Mouse (Mus musculus) cerebellum, postnatal 4 days (tissue): ENCODE results near the gene Gm11492.
A peak's percentile ranks its signal among the peaks of the same experiment; 100 is the strongest.

ENCODE experiments used
- DNase-seq, 2 experiments: peaks; one replicate each; pipeline ENCODE4 v3.0.0; 2022; ENCODE audit warnings: low spot score in 2 of 2, mixed read lengths in 1 of 2

Gene Gm11492

GRCm38 (mm10) chr11:87566501-87566900, at the start of gene Gm11492:
Gm11492 (plus strand) TSS chr11:87566653.
- no peak for DNase-seq

GRCm38 (mm10) chr11:87519260-87519659, 47.2 kb upstream of the Gm11492 start:
- DNase-seq: peak in 1 of 2 experiments; percentile 16

GRCm38 (mm10) chr11:87523466-87523865, 43.0 kb upstream of the Gm11492 start:
- DNase-seq: no peak

- no peak for DNase-seq
These were observed 42.5 kb upstream of the Gm11492 start for GRCm38 (mm10) chr11:87523967-87524366.

- no peak for DNase-seq
These were observed 41.7 kb upstream of the Gm11492 start for GRCm38 (mm10) chr11:87524780-87525179.

GRCm38 (mm10) chr11:87527364-87527763, 39.1 kb upstream of the Gm11492 start:
- DNase-seq: no peak

GRCm38 (mm10) chr11:87527990-87528389, 38.5 kb upstream of the Gm11492 start:
- no peak for DNase-seq

- no peak for DNase-seq
These were observed 34.8 kb upstream of the Gm11492 start for GRCm38 (mm10) chr11:87531695-87532094.

GRCm38 (mm10) chr11:87542285-87542684, 24.2 kb upstream of the Gm11492 start:
- no peak for DNase-seq

- DNase-seq: peak in 1 of 2 experiments; percentile 56
These were observed 23.5 kb upstream of the Gm11492 start for GRCm38 (mm10) chr11:87542906-87543305.

GRCm38 (mm10) chr11:87553342-87553741, 13.1 kb upstream of the Gm11492 start:
- DNase-seq: no peak

- DNase-seq: no peak
These were observed 12.1 kb upstream of the Gm11492 start for GRCm38 (mm10) chr11:87554386-87554785.

GRCm38 (mm10) chr11:87555106-87555703, 11.2 kb upstream of the Gm11492 start:
- DNase-seq: no peak

GRCm38 (mm10) chr11:87561208-87561607, 5.2 kb upstream of the Gm11492 start:
- DNase-seq: no peak

- no peak for DNase-seq
These were observed 2.0 kb downstream of the Gm11492 start, which contains the start of gene Sept4 for GRCm38 (mm10) chr11:87568255-87568953. Sept4 (plus strand) TSS chr11:87568903.

- DNase-seq: peak in 1 of 2 experiments; percentile 11
These were observed 4.3 kb downstream of the Gm11492 start for GRCm38 (mm10) chr11:87570743-87571142.

GRCm38 (mm10) chr11:87571361-87571950, 5.0 kb downstream of the Gm11492 start:
- peak in 1 of 2 experiments; percentile 13 for DNase-seq

- peak in 1 of 2 experiments; percentile 45 for DNase-seq
These were observed 7.3 kb downstream of the Gm11492 start for GRCm38 (mm10) chr11:87573751-87574150.

- peak in 1 of 2 experiments; percentile 11 for DNase-seq
These were observed 8.2 kb downstream of the Gm11492 start for GRCm38 (mm10) chr11:87574520-87575180.

GRCm38 (mm10) chr11:87577601-87578248, 11.3 kb downstream of the Gm11492 start:
- no peak for DNase-seq

GRCm38 (mm10) chr11:87578249-87578962, 12.0 kb downstream of the Gm11492 start:
- peak; percentile 32 to 55 for DNase-seq
